Mouse (Mus musculus): ENCODE measurements at regions not wholly inside any gene's neighbourhood (a gene's known extent, or its start where the extent isn't known, plus 50 kb on each side); places are given as distances from the start of the nearest gene placed in this dataset.

DNA sequence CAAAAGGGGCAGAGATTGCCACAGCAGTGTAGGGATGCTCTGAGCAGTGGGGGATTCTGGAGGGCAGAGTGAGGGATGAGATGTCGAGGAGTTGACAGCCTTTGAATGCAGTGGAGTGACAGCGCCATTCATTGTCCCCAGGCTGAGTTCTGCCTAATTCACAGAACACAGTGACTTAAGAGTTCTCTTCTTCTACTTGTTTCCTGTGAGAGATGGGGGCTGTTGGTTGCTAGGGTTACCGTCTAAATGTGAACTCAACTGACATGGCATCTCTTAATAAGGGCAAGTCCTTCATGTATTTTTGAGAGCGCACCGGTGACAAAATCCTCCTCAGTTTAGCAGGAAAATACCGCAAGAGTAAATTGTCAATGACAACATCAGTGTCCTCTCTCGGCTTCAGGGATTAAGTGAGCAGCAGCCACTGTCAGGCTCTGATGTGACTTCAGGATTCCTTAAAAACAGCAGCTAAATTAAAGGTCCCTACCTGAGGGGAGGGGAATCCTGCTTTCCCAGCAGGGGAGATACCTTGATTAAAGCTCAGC is 351.4 kb downstream of the Phf14 start:
- Histone ChIP-seq H3K9ac (replicated peaks; ENCODE audit: low read depth, low read length) (peak overlapping the region; percentile 3), H3K9me3 (ENCODE audit: control insufficient read depth, low read length) (no peaks in the 10 kb centered on the region), H3K27ac (ENCODE audit: low read length) (no peak overlapping the region)

GRCm38 (mm10) chr6:12259629-12260028 is 352.0 kb downstream of the Phf14 start:
- H3K4me3 ChIP-seq (replicated peaks; ENCODE audit: low read length): peak overlapping the region; percentile 21; the same call in 1 of the 2 replicates
- H3K9me3 ChIP-seq (ENCODE audit: control insufficient read depth, low read length): no peaks in the 10 kb centered on the region
- no peak for ATAC-seq
- H3K4me1 ChIP-seq (replicated peaks; ENCODE audit: control insufficient read depth, insufficient read depth, low read length): peaks cover 13% of the 10 kb centered on the region
- no peak overlapping the region for H3K27ac ChIP-seq (ENCODE audit: low read length)
- H3K27me3 ChIP-seq (replicated peaks; ENCODE audit: control insufficient read depth, insufficient read depth, low read length): no peaks in the 10 kb centered on the region
- H3K9ac ChIP-seq (replicated peaks; ENCODE audit: low read depth, low read length): peak overlapping the region; percentile 3
- 20% methylated on average over 8 of the region's 8 CpGs for WGBS
- no peaks in the 10 kb centered on the region for H3K36me3 ChIP-seq (ENCODE audit: control insufficient read depth, insufficient read depth)
- H3K4me2 ChIP-seq (ENCODE audit: low read length): peak overlapping the region; percentile 27

More for the DNA sequence above, 351.4 kb downstream of the Phf14 start:
- 16% methylated on average over 7 of the region's 7 CpGs for WGBS
- ATAC-seq: peak; percentile 54
- Histone ChIP-seq H3K27me3 (replicated peaks; ENCODE audit: control insufficient read depth, insufficient read depth, low read length) (no peaks in the 10 kb centered on the region), H3K36me3 (ENCODE audit: control insufficient read depth, insufficient read depth) (no peaks in the 10 kb centered on the region), H3K4me3 (replicated peaks; ENCODE audit: low read length) (peak overlapping the region; percentile 21; the same call in 1 of the 2 replicates), H3K4me2 (ENCODE audit: low read length) (peak overlapping the region; percentile 27), H3K4me1 (replicated peaks; ENCODE audit: control insufficient read depth, insufficient read depth, low read length) (peaks cover 13% of the 10 kb centered on the region)

- Histone ChIP-seq H3K9ac (replicated peaks; ENCODE audit: low read depth, low read length) (peak overlapping the region; percentile 32), H3K4me3 (replicated peaks; ENCODE audit: low read length) (no peak overlapping the region; the same call in 1 of the 2 replicates), H3K27me3 (replicated peaks; ENCODE audit: control insufficient read depth, insufficient read depth, low read length) (no peaks in the 10 kb centered on the region), H3K4me1 (replicated peaks; ENCODE audit: control insufficient read depth, insufficient read depth, low read length) (peaks cover 13% of the 10 kb centered on the region), H3K27ac (ENCODE audit: low read length) (no peak overlapping the region), H3K36me3 (ENCODE audit: control insufficient read depth, insufficient read depth) (no peaks in the 10 kb centered on the region), H3K4me2 (ENCODE audit: low read length) (peak overlapping the region; percentile 44), H3K9me3 (ENCODE audit: control insufficient read depth, low read length) (no peaks in the 10 kb centered on the region)
- 24% methylated on average over 9 of the region's 9 CpGs for WGBS
- peak; percentile 94 for ATAC-seq
Measured at GRCm38 (mm10) chr6:12260325-12261076, 352.9 kb downstream of the Phf14 start.
